ENCODE assay signal across 9 mouse cellular contexts in the genomic region with DNA sequence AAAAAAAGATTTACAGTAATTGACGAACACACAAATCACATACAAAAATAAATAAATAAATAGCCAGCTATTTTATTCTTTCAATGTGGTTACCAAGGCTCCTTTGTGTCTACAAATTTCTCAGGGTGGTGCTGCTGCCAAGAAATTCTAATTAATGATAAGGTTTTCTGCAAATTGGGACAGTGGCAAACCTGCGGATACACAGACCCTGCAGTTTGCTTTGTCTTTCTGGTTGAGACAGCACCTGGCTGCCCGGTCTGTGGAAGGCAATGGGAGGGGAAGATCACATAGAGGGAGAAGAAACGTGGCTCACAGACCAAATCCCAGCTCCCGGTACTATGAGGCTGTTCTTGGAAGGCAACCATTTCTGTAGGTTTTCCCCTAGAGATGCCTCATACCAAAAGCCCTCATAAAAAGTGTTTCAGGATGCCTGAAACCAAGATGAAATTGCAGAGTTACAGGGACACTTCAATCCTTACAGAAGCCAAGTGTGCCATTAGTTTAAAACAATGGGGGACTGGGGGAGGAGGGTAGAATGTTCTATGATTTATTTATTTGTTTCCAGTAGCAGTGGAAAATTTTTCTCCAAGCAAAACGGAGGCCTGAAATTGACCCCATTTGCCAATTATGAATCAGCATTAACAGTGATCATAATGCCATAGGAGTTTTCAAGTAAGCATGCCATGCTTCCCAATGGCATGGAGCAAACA. TPM values are rescaled to one million over a fixed set of nuclear protein-coding genes. Genes with fewer than 3 reads are reported as not detected.
A peak's percentile ranks its signal among the peaks of the same experiment; 100 is the strongest.
DNase-seq lines count a peak whose midpoint lies in the region; ATAC-seq and TF ChIP-seq lines count a peak whose summit lies in the region.
"Had no signal": no experiment of that assay in that cellular context is flagged by ENCODE, and none has a peak within 500 bp of the region (broad histone marks: within the 10 kb centered on the region; RNA-seq: fewer than 3 reads in every experiment).

No protein-coding gene starts in this region.

- H3ac ChIP-seq in myocyte (ENCODE audit: control insufficient read depth, insufficient read length) = no peak overlapping the region

- no peaks in the 10 kb centered on the region for H3K9me3 ChIP-seq in forebrain, embryonic 11.5 days (ENCODE audit: control insufficient read depth, low read length)
- H3K9me3 ChIP-seq in forebrain, embryonic 10.5 days = no peaks in the 10 kb centered on the region
- no peaks in the 10 kb centered on the region for H3K9me3 ChIP-seq in lung, postnatal 0 days (ENCODE audit: low read length)
- H3K9me3 ChIP-seq in hindbrain, embryonic 10.5 days = no peaks in the 10 kb centered on the region
- H3K9me3 ChIP-seq: heart, embryonic 12.5 days had no signal

- H3K27ac ChIP-seq in forebrain, embryonic 11.5 days (ENCODE audit: low read depth, low read length) = peak overlapping the region; percentile 12; the same call in 1 of the 2 replicates
- H3K27ac ChIP-seq in forebrain, embryonic 10.5 days = no peak overlapping the region
- H3K27ac ChIP-seq in lung, postnatal 0 days (ENCODE audit: low read length) = no peak overlapping the region
- peak overlapping the region; percentile 36; the same call in 1 of the 2 replicates for H3K27ac ChIP-seq in hindbrain, embryonic 10.5 days

- no peaks in the 10 kb centered on the region for H3K36me3 ChIP-seq in forebrain, embryonic 11.5 days (ENCODE audit: control insufficient read depth, insufficient read depth, low read length)
- no peaks in the 10 kb centered on the region for H3K36me3 ChIP-seq in forebrain, embryonic 10.5 days (replicated peaks)
- H3K36me3 ChIP-seq in lung, postnatal 0 days (ENCODE audit: insufficient read depth, low read length) = no peaks in the 10 kb centered on the region
- H3K36me3 ChIP-seq in hindbrain, embryonic 10.5 days = no peaks in the 10 kb centered on the region
- no peaks in the 10 kb centered on the region for H3K36me3 ChIP-seq in myocyte (ENCODE audit: control insufficient read depth, insufficient read depth)
- H3K36me3 ChIP-seq: heart, embryonic 12.5 days had no signal

- TF ChIP-seq POLR2A in myocyte (IDR thresholded peaks at IDR 0.05; ENCODE audit: insufficient read length, low read depth) = no peak

- no peak for TF ChIP-seq EP300 in lung, postnatal 0 days (IDR thresholded peaks at IDR 0.05)

- H3K27me3 ChIP-seq in forebrain, embryonic 11.5 days (ENCODE audit: control insufficient read depth, insufficient read depth, low read length) = no peaks in the 10 kb centered on the region
- no peaks in the 10 kb centered on the region for H3K27me3 ChIP-seq in forebrain, embryonic 10.5 days (ENCODE audit: poor library complexity, severe bottlenecking)
- no peaks in the 10 kb centered on the region for H3K27me3 ChIP-seq in lung, postnatal 0 days (replicated peaks; ENCODE audit: insufficient read depth, low read length)
- no peaks in the 10 kb centered on the region for H3K27me3 ChIP-seq in hindbrain, embryonic 10.5 days (ENCODE audit: insufficient read depth, poor library complexity, severe bottlenecking)
- H3K27me3 ChIP-seq in myocyte (ENCODE audit: control insufficient read depth, insufficient read depth, insufficient read length) = no peaks in the 10 kb centered on the region
- H3K27me3 ChIP-seq: heart, embryonic 12.5 days had no signal

- no peak for ATAC-seq in forebrain, embryonic 11.5 days (replicated peaks; ENCODE audit: low FRiP score)
- ATAC-seq in lung, postnatal 0 days = no peak

- H3K9ac ChIP-seq in forebrain, embryonic 11.5 days (ENCODE audit: low read length) = no peak overlapping the region
- H3K9ac ChIP-seq in lung, postnatal 0 days (replicated peaks; ENCODE audit: low read depth) = no peak overlapping the region
- H3K9ac ChIP-seq: heart, embryonic 12.5 days had no signal

- peak overlapping the region; percentile 21; the same call in 1 of the 2 replicates for H3K4me2 ChIP-seq in forebrain, embryonic 11.5 days (ENCODE audit: low read depth, low read length, severe bottlenecking)
- H3K4me2 ChIP-seq in lung, postnatal 0 days (replicated peaks; ENCODE audit: low read depth, low read length) = no peak overlapping the region
- H3K4me2 ChIP-seq in myocyte (ENCODE audit: low read depth) = peak overlapping the region; percentile 9
- H3K4me2 ChIP-seq: heart, embryonic 12.5 days had no signal

- no peak for DNase-seq in forebrain, embryonic 11.5 days (ENCODE audit: low spot score)
- DNase-seq in forebrain, embryonic 10.5 days (ENCODE audit: extremely low spot score, low spot score) = no peak
- peak; percentile 39 for DNase-seq in lung, postnatal 0 days (ENCODE audit: low spot score)
- no peak for DNase-seq in lung, postnatal 36 days
- no peak for DNase-seq in hindbrain, embryonic 10.5 days (ENCODE audit: low spot score)
- no peak for DNase-seq in embryo, embryonic 10 days (ENCODE audit: low spot score)
- no peak for DNase-seq in testis, postnatal 10 days (ENCODE audit: low spot score)

- peaks cover 7% of the 10 kb centered on the region; the same call in 1 of the 2 replicates for H3K4me1 ChIP-seq in forebrain, embryonic 11.5 days (replicated peaks; ENCODE audit: control insufficient read depth, insufficient read depth, low read length)
- H3K4me1 ChIP-seq in forebrain, embryonic 10.5 days = peaks cover 43% of the 10 kb centered on the region
- no peaks in the 10 kb centered on the region for H3K4me1 ChIP-seq in lung, postnatal 0 days (ENCODE audit: insufficient read depth, low read depth, low read length)
- H3K4me1 ChIP-seq in hindbrain, embryonic 10.5 days (replicated peaks) = peaks cover 40% of the 10 kb centered on the region

- H3K4me3 ChIP-seq in forebrain, embryonic 11.5 days (ENCODE audit: low read depth, low read length) = no peak overlapping the region
- no peak overlapping the region for H3K4me3 ChIP-seq in forebrain, embryonic 10.5 days
- no peak overlapping the region for H3K4me3 ChIP-seq in lung, postnatal 0 days (ENCODE audit: low read depth, low read length)
- H3K4me3 ChIP-seq in hindbrain, embryonic 10.5 days = no peak overlapping the region
- H3K4me3 ChIP-seq in myocyte = no peak overlapping the region
- H3K4me3 ChIP-seq: heart, embryonic 12.5 days had no signal

- H3K79me2 ChIP-seq in myocyte (ENCODE audit: control insufficient read depth, insufficient read depth) = peaks cover 91% of the 10 kb centered on the region

- no peak for TF ChIP-seq CTCF in lung, postnatal 0 days (IDR thresholded peaks at IDR 0.05)

- WGBS in forebrain, embryonic 11.5 days = 77% methylated on average over 6 of the region's 6 CpGs
- WGBS in forebrain, embryonic 10.5 days = 78% methylated on average over 6 of the region's 6 CpGs
- WGBS in lung, postnatal 0 days = 65% methylated on average over 6 of the region's 6 CpGs
- 79% methylated on average over 6 of the region's 6 CpGs for WGBS in hindbrain, embryonic 10.5 days

TF ChIP-seq in myocyte, 11 proteins besides CTCF, POLR2A, EP300 and RAD21:
- TF ChIP-seq MYOD1 (IDR thresholded peaks at IDR 0.05; ENCODE audit: control insufficient read depth in 1 of 3, insufficient read length in 2 of 3, low read depth in 2 of 3) (no peak), TCF3 (IDR thresholded peaks at IDR 0.05; ENCODE audit: insufficient read length, low read depth) (no peak), REST (IDR thresholded peaks at IDR 0.05; ENCODE audit: insufficient read depth, insufficient read length) (no peak), TCF12 (IDR thresholded peaks at IDR 0.05; ENCODE audit: insufficient read depth, poor library complexity, severe bottlenecking) (no peak), CEBPB (IDR thresholded peaks at IDR 0.05; ENCODE audit: insufficient read depth, poor library complexity, severe bottlenecking) (no peak), MAX (IDR thresholded peaks at IDR 0.05; ENCODE audit: low read depth) (no peak)

RNA-seq across cellular contexts. Expression of gene Klf7, which starts 5.2 kb away (rescaled TPM):
- polyA plus RNA-seq in forebrain, embryonic 11.5 days (2014; fragmentation: Nextera tagmentation; extraction: Ambion mirVana) = 24.8 and 25.3 TPM in 2 replicates
- 10.0 and 13.8 TPM in 2 replicates for polyA plus RNA-seq in forebrain, embryonic 10.5 days (2016; fragmentation: Nextera tagmentation; extraction: Ambion mirVana)
- 40.9 and 47.9 TPM in 2 replicates for polyA plus RNA-seq in lung, postnatal 0 days (2015; fragmentation: Nextera tagmentation; extraction: Ambion mirVana)
- polyA plus RNA-seq in hindbrain, embryonic 10.5 days (2016; fragmentation: Nextera tagmentation; extraction: Ambion mirVana) = 21.7 and 28.3 TPM in 2 replicates
- polyA plus RNA-seq in myocyte (2012; fragmentation: generic; extraction: Trizol) = 3.9 TPM

Comparison
In these comparisons a context has a peak if more than half of its experiments do, and no peak if none do; other contexts are left out.
1. H3K27ac ChIP-seq: peak in forebrain, embryonic 11.5 days (single experiment) and hindbrain, embryonic 10.5 days (single experiment); none in forebrain, embryonic 10.5 days (single experiment) and lung, postnatal 0 days (single experiment).